Mouse (Mus musculus) fat pad, adult 2 months (tissue): ENCODE data around the gene Cggbp1.
"Not testable (repeated sequence)": the region's sequence is repeated elsewhere in the genome, so short reads cannot be mapped to it uniquely, and the experiment has no call there.

ENCODE experiments used
- DNase-seq: peaks from one replicate; pipeline ENCODE4 v3.0.0-alpha.2; 2011; ENCODE audit warnings: low read depth, low spot score; ENCODE audit errors: extremely low read depth

Gene Cggbp1

DNA sequence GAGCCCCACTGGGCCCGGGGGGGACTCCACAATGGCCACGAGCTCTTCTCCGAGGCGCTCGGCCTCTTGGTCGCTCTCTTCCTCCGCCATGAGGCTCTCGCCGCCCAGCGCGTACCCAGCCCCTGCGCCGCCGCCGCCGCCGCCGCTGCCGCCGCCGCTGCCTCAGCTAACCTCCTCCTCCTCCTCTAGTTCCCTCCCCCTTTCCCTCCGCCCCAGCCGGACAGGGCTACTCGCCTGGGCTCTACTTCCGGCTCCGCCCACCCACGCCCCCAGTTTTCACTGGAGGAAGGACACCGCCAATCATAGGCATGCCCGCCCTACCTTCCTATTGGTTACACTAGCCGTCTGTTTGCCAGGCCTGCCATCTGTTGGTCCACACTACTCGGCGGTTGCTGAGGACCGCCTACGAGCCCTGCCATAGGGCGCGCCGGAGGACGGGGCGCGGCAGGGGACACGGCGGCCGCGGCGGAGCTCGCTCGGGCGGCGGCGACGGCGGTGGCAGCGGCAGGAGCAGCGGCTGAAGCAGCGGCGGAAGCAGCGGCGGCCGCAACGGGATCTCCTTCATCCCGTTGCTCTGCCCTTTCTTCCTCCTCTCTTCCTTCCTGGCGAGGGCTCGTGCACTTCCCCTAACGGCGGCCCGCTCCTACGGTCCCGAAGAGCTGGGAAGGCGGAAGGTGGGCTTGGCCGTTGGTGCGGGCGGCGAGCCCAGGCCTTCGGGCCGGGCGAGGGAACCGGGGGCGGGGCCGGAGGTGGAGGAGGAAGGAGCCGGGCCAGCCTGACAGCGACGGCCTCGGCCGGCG is at the start of gene Cggbp1, which contains the start of gene Zfp654:
TSS of gene Cggbp1 (plus strand) at position 434 of the 800 bp plus-strand sequence.
TSS of gene Zfp654 (minus strand) at position 90 of the 800 bp plus-strand sequence.
- DNase-seq: peak; percentile 91

DNA sequence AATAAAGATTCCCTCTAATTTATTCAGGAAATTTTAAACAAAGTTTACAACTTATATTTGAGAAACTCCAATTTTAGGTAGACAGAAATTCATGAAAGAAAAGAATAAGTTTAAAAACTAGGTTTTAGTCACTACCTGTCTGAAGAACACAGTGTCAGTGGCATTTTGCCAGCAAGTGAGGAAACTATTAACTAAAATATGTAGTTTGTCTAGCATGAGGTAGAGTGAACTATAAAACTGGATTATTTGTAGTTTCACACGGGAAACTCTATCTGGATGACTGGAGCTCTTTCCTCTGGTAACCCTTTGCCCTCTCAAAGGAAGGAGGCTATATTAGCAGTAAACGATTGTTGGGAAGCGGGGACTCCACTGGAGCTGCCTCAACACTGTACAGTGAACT is 48.8 kb upstream of the Cggbp1 start:
- no peak for DNase-seq

GRCm38 (mm10) chr16:64817094-64817765 is 34.6 kb upstream of the Cggbp1 start:
- no peak for DNase-seq

- no peak for DNase-seq
These were observed 27.9 kb upstream of the Cggbp1 start for GRCm38 (mm10) chr16:64823890-64824289.

GRCm38 (mm10) chr16:64824474-64824873 is 27.3 kb upstream of the Cggbp1 start:
- DNase-seq: no peak

- no peak for DNase-seq
These were observed 21.5 kb upstream of the Cggbp1 start for GRCm38 (mm10) chr16:64830291-64830690.

- DNase-seq: no peak
These were observed 15.7 kb upstream of the Cggbp1 start for GRCm38 (mm10) chr16:64835996-64836545.

DNA sequence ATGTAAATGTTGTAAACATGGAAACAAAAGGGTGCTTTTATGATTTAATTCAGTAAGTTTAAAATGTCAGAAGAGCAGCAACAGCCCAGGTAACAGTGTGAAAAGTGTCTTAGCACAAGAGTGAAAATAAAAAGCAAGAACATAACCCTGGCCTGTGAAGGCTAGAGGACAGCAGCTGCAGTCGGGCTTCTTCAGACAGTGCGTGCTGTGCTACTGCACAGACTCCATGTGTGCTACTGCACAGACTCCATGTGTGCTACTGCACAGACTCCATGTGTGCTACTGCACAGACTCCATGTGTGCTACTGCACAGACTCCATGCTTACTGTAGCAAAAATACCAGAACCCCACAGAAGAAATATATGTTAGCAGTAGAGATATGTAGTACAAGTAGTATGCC is 15.1 kb upstream of the Cggbp1 start:
- no peak for DNase-seq

DNA sequence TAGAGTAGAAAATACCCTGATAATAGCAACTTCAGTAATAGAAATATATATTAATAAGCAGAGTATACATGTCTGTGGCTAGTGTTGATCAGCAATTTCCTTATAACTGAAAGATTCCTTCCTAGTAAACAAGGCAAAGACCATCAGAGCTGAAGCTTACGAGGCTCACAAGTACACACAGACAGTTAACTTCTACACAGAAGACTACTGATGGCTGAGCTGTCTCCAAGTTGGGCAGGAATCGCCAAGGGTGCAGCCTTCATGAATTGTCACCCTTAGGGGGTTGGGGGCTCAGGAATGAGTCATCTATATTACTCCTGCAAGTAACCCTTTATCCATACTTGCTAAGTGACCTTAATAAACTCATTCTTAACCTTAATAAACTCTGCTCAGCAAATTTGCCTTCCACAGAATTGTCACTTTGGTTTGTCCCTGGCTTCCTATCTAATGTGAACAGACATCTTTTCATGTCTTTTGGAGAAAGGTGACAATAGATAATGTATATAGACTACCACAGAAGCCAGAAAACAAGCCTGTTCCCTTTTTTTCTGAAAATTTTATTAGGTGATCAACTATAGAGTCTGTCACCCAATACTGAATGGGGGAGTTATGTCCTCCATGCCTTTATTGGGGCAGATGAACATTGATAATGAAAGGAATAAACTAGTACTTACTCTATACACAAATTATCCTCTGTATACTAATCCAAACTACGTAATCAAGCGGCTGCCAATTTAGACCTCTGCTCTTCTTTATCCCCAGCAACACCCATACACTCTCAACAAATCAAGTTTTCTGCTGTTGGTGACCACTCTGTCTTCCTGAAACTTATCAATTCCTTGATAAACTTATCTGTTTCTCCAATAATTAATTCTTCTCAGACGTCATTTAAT is 10.1 kb upstream of the Cggbp1 start:
- no peak for DNase-seq

GRCm38 (mm10) chr16:64842374-64842729 is 9.4 kb upstream of the Cggbp1 start:
- DNase-seq: no peak

GRCm38 (mm10) chr16:64845947-64846346 is 5.8 kb upstream of the Cggbp1 start:
- DNase-seq: no peak

DNA sequence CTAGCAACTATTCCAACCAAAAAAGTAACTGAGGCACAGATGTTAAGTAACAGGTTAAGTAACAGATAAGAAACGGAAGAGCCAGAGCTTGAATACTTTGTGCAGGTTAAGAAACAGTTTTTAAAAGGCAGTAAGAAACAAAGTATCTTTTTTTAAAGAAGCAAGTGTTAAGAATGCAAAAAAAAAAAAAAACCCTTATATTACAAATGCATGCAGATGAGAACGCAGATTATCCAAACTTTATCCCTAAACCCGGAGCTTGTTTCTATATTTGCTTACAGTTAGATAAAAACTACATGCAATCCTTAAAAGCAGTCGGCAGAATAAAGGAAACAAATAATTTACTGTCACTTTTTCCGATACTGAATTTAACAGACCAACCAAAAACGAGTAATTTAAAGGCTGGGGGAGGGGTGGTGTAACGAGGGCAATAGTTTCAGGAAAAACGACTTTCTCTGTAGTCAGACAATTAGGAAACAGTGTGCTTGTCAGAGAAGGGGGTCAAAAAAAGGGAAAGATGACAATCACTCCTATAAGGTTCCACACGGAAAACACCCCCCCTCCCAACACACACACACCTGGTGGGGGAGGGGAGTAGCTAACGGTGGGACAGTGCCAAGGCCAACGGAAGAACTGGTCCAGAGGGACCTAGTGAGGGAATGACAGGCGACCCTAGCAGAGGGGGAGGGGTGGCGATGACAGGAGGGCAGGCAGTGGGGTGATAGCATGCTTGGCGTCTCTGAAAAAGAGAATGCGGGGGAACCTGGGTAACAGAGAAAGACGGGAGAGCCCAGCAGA is 1.3 kb upstream of the Cggbp1 start:
- no peak for DNase-seq

GRCm38 (mm10) chr16:64851085-64851562 is 672 bp upstream of the Cggbp1 start:
- DNase-seq: no peak

DNA sequence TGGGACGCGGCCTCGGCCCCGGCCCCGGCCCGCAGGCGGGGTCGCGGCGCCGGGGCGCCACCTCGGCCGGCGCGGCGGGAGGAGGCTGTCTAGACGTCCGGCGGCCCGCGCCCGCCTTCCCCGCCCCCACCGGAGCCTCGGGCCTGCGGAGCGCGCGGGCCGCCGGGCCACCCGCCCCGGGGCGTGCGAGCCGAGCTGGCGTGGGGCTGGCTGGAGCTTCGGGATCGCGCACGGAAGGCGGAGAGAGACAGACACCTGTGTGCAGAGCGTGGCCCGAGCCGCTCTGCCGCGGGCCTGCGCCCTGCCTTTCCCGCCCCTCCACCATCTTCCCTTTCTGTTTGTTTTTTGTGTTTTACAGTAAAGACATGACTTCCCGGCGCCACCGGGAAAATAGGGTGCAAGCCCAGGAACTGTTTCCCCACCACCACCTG is 660 bp downstream of the Cggbp1 start:
- no peak for DNase-seq

DNA sequence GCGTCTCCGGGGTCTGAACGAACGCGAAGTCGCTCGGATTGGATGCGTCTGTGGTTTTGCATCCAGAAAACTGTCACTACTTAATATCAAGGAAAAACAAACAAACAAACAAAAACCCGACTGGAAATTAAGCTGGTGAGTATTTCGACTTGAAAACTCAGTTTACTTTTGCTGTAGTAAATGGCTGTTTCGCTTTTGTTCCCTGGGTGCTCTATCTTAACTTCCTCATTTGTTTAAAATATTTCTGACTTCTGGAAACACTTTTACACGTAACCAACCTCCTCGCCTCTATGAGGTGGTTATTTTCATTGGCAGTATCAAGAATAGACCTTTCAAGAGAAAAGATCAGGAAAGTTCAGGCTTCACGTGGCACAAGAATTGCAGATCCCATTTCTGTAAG is 1.1 kb downstream of the Cggbp1 start:
- DNase-seq: no peak

- no peak for DNase-seq
These were observed 5.2 kb downstream of the Cggbp1 start for GRCm38 (mm10) chr16:64856946-64857345.

GRCm38 (mm10) chr16:64865841-64866240 is 14.0 kb downstream of the Cggbp1 start:
- DNase-seq: not testable (repeated sequence)

DNA sequence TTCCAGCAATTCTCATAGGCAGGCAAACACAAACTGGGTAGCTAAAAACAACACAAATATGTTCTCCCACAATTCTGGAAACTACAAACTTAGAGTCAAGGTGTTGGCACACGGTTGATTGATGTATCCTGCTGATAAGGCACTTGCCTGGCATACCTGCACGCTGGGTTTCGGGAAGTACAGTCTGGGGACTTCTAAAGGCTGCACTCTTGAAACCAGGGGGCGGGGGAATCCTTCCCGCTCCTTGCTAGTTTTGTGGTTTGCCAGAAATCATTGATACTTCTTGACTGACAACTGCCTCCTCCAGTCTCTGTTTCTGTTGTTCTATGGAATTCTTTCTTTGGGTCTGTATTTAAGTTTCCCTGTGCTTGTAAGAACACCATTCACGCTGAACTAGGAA is 16.8 kb downstream of the Cggbp1 start:
- no peak for DNase-seq

DNA sequence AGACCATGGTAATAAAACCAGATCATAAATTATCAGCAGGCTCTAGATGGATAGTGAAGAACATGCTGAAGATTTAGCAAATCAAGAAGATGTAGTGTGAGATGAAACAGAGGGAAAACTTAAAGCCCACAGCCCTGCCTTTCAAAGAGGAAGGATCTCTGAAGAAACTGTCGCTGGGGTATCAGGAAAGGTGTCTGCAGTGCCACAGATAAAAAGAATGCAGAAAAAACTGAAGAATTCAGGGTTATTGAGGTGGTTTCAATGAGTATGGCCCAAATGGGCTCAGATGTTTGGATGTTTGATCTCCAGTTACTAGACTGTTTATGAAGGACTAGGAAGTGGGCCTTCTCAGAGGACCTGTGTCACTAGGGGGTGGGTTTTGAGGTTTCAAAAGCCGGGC is 17.8 kb downstream of the Cggbp1 start:
- DNase-seq: no peak

- no peak for DNase-seq
These were observed 20.5 kb downstream of the Cggbp1 start for GRCm38 (mm10) chr16:64872296-64872695.
